Mouse (Mus musculus) heart, postnatal 14 days (tissue): ENCODE measurements around the gene Sf3b6. TPM values are rescaled to one million over a fixed set of nuclear protein-coding genes. Genes with fewer than 3 reads are reported as not detected.
"Not testable (repeated sequence)": the region's sequence is repeated elsewhere in the genome, so short reads cannot be mapped to it uniquely, and the experiment has no call there.

ENCODE experiments used
- DNase-seq, 2 experiments: peaks; one replicate each; pipeline ENCODE4 v3.0.0; 2021 to 2022
- intact Hi-C: fragments of 180-260 bp; cut with DNase I; formaldehyde crosslinking; loops from one replicate; pipeline ENCODE4 v1.15.1; 2025
- long read RNA-seq, 2 experiments: library from polyadenylated mRNA; stranded (forward); transcript quantifications; one replicate each; pipeline ENCODE4 v2.0.0; 2021
- total RNA-seq, 2 experiments: library from RNA; stranded (reverse); gene quantifications; 2 replicates each; pipeline ENCODE4 v1.2.3; 2021

The Sf3b6 gene
- 10 to 100 TPM; 48.1 to 54.1 TPM for total RNA-seq
- long read RNA-seq, experiment 1, transcript Sf3b6-201 (4 exons, 1,180 nt): major isoform, 16 of 16 reads
- long read RNA-seq, experiment 1, partial matches to known transcripts: 0 of 16 reads
- long read RNA-seq, experiment 1, other reads (novel, unspliced or antisense): 0 of 16 reads
- long read RNA-seq, experiment 2, transcript Sf3b6-201 (4 exons, 1,180 nt): major isoform, 22 of 24 reads
- long read RNA-seq, experiment 2, partial matches to known transcripts: 0 of 24 reads
- long read RNA-seq, experiment 2, other reads (novel, unspliced or antisense): 1 of 24 reads

- intact Hi-C loops: loop anchor here (2.0 kb wide), 1 partner anchor 25 kb away; the partner anchor contains the start of gene Wdcp
Observed at GRCm38 (mm10) chr12:4817361-4818101, at the start of gene Sf3b6. TSS of gene Sf3b6 (plus strand) at chr12:4817544.

GRCm38 (mm10) chr12:4768492-4769332 is 48.6 kb upstream of the Sf3b6 start, which contains the start of the genes Pfn4 and Fam228b:
TSS of gene Pfn4 (plus strand) at chr12:4769022.
TSS of gene Fam228b (minus strand) at chr12:4769267.
- DNase-seq: peak; percentile 96 to 99
- intact Hi-C loops: loop anchor here (5.0 kb wide), 3 partner anchors 96 to 176 kb away; partner anchors contain the start of genes Atad2b, Gm3625 and Itsn2

More at GRCm38 (mm10) chr12:4817361-4818101, at the start of gene Sf3b6:
- DNase-seq: peak; percentile 98 to 99

DNA sequence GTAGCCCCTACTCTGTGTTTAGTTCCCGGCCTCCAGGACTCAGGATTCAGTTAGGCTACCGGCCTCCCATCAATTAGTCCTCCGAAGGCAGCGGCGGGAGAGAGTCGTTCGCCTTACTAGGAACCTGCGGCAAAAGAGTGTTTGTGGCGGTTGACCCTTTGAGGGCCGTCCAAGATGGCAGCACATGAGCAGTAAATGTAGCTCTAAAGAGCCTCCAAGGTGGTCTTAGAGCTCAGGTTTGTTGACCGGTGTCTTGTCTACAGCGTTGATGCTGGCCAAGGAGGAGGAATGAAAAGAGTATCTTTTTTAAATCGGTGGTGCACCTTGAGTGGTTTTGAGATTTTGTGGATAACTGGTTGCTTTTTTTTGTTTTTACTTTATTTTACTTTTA is 48.0 kb upstream of the Sf3b6 start:
- intact Hi-C loops: loop anchor here (5.0 kb wide), 3 partner anchors 97 to 177 kb away; partner anchors contain the start of genes Atad2b, Gm3625 and Itsn2
- no peak for DNase-seq

DNA sequence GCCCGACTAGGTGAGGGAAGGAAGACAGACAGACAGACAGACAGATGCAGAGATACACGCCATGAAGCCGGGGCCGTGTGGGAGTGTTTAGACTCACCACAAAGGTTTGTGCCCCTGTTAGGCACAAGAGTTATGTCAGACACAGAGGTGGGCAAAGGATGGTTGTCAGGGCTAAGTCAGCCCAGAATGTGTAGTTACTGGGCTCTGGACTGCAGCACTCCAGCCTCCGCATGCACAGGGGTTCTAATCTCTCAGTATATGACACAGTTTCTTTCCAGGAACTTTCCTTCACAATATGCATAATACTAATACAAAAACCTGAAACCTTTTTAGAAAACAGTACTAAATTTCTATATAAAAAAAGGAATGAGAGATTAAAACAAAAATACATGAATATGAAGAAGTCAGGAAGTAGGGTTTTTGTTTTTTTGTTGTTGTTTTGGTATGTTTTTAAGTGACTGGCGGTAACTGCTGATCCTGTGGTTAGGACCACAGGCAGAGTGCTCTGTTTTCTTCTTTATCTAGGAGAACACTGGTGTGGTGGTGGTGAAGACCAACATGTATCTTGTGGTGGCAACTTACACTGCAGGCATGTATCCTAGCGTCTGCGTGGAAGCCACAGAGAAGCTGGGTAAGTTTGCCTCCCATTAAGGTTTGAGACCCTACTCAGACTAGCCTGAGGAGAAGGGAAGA is 42.3 kb upstream of the Sf3b6 start:
- DNase-seq: no peak
- intact Hi-C loops: no loop called here

DNA sequence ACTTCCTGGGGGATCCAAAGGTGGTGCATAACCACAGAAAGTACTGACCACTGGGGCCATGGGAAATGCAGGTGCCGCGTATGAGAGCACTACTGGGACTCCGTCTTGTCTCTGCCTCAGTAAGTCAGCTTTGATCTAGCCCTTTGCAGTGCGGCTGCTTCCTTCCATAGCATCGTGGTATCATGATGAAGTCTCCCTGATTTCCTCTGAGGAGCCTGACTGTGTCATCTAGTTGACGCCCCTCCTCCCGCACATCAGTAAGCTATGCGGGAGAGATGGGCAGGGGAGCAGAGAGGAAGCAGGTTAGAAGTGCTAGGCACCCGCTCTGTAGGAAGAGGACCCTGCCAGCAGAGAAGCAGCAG is 41.8 kb upstream of the Sf3b6 start:
- intact Hi-C loops: no loop called here
- DNase-seq: no peak

- intact Hi-C loops: no loop called here
- DNase-seq: no peak
Observed at GRCm38 (mm10) chr12:4777734-4778133, 39.6 kb upstream of the Sf3b6 start.

GRCm38 (mm10) chr12:4780245-4780644 is 37.1 kb upstream of the Sf3b6 start:
- DNase-seq: no peak
- intact Hi-C loops: no loop called here

DNA sequence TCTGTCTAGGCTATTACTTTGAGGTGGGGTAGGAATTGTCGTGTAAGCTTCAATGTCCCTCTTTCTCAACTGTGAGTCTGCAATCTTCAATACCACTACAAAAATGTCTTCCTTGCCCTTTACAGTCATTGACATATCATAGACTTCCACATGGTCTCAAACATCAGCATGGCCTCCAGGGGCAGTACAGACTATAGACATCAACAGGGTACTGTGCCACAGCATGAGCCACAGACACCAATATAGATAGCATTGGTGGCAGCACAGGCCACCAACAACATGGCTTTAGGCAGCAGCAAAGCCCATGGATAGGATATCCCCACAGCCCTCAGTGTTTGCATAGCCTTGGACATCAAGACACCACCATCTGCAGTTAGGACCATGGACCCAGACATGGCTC is 36.1 kb upstream of the Sf3b6 start:
- intact Hi-C loops: no loop called here
- no peak for DNase-seq

DNA sequence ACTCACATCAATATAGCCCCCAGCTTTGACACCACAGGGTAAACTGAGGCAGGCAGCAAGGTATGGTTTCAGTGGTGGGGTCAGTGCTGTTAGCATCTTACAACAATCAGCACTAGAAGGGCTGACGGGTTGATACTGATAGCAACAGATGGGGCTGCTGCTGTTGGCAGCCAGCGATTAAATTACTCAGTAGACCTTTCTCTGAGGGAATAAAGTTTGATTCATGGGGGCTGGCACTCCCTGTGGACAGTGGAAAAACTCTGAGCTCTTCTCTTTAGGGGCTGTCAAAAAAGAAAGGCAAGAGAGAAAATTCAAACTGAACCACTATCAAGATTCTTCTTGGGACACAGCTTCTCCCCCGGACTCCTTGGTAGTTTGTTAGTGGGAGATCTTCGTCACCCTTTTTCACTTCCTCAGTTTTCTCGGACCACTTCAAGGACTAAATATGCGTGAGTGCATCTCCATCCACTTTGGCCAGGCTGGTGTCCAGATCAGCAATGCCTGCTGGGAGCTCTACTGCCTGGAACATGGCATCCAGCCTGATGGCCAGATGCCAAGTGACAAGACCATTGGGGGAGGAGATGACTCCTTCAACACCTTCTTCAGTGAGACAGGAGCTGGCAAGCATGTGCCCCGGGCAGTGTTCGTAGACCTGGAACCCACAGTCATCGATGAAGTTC is 35.5 kb upstream of the Sf3b6 start:
- DNase-seq: peak in 1 of 2 experiments; percentile 5
- intact Hi-C loops: not testable (repeated sequence)

DNA sequence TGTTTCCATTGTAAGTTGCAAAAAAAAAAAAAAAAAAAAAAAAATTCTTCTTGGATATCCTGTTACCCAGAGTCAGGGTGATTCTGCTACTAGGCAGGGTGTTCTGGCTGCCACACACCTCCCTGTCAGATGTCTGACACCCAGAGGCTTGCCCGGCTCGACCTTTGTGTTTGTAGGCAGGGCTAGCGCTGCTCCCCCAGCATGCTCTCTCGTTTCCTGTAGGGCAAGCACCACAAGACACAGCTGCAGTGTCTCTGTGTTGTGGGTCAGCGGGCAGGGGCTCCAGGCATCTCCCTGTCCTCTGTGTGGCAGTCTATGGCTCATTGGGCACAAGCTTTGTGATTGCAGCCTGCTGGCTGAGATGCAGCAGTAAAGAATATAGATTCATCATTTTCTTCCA is 33.7 kb upstream of the Sf3b6 start:
- intact Hi-C loops: no loop called here
- no peak for DNase-seq

- intact Hi-C loops: no loop called here
- DNase-seq: no peak
Observed at GRCm38 (mm10) chr12:4784466-4784865, 32.9 kb upstream of the Sf3b6 start.

DNA sequence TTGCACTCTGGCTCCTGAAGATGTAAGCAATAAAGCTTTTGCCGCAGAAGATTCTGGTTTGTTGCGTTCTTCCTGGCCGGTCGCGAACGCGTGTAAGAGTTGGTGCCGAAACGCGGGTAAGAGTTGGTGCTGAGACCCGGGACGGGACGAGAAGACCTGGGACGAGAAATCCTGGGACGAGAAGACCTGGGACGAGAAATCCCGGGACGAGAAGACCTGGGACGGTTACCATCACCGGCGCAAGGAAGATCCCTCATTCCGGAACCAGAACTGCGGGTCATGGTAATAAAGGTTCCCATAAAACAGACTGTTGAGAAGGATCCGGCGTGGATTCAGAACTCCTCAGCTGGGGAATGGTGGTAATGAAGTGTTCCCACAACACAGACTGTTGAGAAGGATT is 29.2 kb upstream of the Sf3b6 start:
- intact Hi-C loops, DNase-seq: not testable (repeated sequence)

DNA sequence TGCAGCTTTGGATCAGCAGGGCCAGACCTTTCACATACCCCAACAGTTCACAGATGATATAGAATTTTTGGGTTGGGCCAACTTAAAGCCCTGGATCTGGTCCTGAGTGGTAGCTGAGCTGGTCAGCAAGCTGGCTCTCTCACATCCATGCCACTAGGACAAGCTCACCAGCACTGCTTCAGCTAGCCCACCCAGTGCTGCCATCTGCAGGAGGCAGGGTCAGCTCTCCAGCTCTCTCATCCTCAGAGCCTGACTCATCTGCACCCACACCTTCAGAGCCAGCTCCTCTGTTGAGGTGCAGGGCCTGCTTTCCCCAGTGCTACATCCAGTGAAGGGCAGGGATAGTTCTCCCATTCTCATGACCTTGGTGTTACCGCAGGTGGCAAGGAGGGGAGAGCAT is 23.6 kb upstream of the Sf3b6 start:
- intact Hi-C loops: no loop called here
- peak in 1 of 2 experiments; percentile 10 for DNase-seq

GRCm38 (mm10) chr12:4797471-4797870 is 19.9 kb upstream of the Sf3b6 start:
- DNase-seq, intact Hi-C loops: not testable (repeated sequence)

DNA sequence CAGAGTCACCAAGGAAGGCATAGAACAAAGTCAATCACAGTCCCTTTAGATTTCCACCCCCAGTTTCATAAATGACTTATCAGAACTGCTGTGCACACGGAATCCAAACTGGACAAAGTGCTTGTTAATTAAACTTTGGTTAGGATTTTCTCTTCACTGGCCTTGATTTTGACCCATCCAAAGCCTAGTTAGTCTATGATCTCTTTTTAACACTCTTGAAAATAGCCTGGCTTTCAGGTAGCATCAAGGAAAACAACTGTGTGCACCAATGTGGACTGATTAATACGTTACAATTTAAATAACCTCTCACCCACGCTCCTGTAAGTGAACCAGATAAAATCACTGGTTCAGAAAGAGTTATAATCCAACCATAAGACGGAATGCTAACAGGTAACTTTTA is 6.3 kb upstream of the Sf3b6 start:
- no peak for DNase-seq
- intact Hi-C loops: no loop called here

DNA sequence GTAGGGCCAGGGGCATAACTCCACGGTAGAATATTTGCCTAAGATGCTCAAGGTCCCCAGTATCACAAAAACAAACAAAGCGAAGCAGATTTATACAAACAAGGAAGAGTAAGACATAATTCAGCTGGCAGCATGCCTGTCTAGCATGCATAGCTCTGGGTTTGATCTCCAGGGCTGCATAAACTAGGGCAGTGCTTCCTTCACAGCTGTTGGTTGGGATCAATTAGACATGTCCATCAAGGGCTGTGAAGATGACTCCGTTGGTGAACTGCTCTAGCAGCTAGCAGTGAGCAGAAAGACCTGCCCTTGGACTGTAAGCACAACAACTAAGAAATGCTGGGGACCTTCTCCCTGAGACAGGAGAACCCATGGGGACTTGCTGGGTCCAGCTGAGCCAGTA is 5.6 kb upstream of the Sf3b6 start:
- no peak for DNase-seq
- intact Hi-C loops: no loop called here

DNA sequence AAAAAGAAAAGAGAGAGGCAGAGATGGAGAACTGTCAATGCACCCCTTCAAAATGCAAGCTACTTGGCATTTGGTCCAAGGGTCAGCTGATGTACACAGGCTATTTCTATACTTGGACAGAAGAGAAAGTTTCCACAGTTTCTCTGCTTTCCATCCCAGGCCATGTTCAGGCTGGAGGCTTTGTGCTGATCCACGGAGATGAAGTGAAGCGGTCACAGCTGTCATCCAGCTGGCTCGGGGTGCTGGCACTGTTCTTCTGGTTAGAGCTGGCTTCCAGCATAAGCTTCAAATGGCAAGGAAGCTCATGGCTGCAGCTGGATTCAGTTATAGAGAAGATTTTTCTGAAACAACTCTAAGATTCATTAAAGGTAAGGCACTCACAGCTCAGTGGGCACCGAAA is 3.7 kb upstream of the Sf3b6 start:
- peak; percentile 12 to 43 for DNase-seq
- intact Hi-C loops: no loop called here

DNA sequence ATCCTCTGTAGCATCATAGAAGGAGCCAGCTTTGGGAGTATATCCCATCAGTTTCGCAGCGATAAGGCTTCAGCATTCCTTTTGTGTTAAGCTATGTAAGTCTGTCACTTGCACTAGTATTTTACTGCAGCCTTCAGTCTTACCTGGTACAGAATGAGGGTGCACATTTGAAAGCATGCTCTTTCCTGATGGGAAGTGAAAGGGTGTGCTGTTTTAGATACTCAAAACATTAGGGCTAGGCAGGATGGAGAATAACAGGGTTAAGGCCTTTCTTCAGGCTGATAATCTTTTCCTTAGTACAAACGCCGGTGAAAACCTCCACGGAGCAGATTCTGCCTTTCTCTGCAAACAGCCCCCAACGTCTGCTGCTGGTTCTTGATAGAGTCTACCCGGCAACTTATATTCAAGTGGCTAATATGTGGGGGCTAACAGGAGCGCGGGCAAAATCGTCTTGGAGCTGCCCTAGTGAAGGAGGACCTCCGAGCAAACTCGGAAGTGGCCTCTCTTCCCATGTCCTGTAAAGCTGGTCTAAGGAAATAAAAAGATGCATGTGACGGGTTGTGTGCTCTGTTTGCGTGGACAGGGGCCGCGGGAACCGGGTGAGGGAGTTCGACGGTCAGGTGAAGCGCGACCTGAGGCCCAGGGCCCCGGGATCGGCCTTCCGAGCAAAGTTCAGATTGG is 524 bp upstream of the Sf3b6 start:
- intact Hi-C loops: no loop called here
- no peak for DNase-seq

- DNase-seq: no peak
- intact Hi-C loops: no loop called here
Observed at GRCm38 (mm10) chr12:4827256-4827655, 9.9 kb downstream of the Sf3b6 start.
